Mouse (Mus musculus): ENCODE data around the gene Nsg2.

DNA sequence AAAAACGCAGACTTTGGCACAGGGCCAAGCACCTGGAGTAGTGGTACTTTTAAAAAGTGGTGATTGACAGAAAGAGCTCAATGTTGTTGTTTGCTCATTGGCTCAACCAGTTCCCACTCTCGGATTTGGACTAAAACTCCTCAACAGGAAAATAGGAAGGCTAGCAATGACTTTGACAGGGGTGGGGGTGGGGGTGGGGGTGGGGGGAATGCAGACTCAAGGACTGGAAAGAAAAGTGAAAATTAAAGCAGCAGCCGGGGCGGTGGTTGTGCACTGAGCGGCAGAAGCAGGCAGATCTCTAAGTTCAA, 10.4 kb downstream of the Nsg2 start:
- no peak for TF ChIP-seq POLR2A (IDR thresholded peaks at IDR 0.05; ENCODE audit: extremely low read depth, insufficient read depth, low read length)
- no peak for TF ChIP-seq CTCF (IDR thresholded peaks at IDR 0.05; ENCODE audit: extremely low read depth, insufficient read depth, low read length)

All from cortical plate, adult 2 months (tissue).